Comparison of ENCODE assay signal across 24 mouse cellular contexts in the genomic region with DNA sequence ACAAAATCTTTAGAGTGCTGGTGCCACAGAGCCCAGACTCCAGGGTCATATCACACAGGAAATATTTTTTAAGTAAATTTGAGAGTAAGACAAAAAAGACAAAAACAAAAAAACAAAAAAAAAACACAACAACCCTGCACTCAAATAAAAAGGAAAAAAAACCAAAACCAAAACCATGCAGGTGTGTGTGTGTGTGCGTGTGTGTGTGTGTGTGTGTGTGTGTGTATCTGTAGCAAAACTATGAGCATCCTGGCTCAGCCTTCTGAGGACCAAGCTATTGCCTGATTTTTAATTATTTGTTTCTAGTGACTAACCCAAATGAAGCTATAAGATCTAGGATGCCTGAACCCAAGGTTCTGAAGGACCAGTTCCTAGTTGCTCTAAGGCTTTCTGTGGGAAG.
"Had no signal": no experiment of that assay in that cellular context is flagged by ENCODE, and none has a peak within 500 bp of the region (broad histone marks: within the 10 kb centered on the region; RNA-seq: fewer than 3 reads in every experiment).

No protein-coding gene starts in this region.

- H3K27ac ChIP-seq: gastrocnemius, adult 2 months; heart, embryonic 10.5 days; hindbrain, embryonic 10.5 days; hindbrain, embryonic 12.5 days; hindbrain, embryonic 14.5 days; layer of hippocampus, adult 2 months; left cerebral cortex, adult 2 months; limb, embryonic 10.5 days; limb, embryonic 12.5 days had no signal

- H3K4me2 ChIP-seq: heart, embryonic 12.5 days; hindbrain, embryonic 12.5 days; hindbrain, embryonic 14.5 days; limb, embryonic 12.5 days; liver, embryonic 11.5 days had no signal

- H3K4me3 ChIP-seq: gastrocnemius, adult 2 months; heart, embryonic 10.5 days; heart, embryonic 12.5 days; hindbrain, embryonic 10.5 days; hindbrain, embryonic 12.5 days; layer of hippocampus, adult 2 months; left cerebral cortex, adult 2 months; limb, embryonic 10.5 days; limb, embryonic 12.5 days had no signal

- DNase-seq: gastrocnemius, adult 2 months; gastrocnemius, postnatal 10 days; gastrocnemius, postnatal 25 days; heart, adult 18-20 months; heart, postnatal 10 days; heart, postnatal 4 days; kidney, adult 18-20 months; kidney, adult 8-10 months; kidney, postnatal 10 days; kidney, postnatal 25 days; kidney, postnatal 4 days; liver had no signal

- H3K9me3 ChIP-seq: heart, embryonic 10.5 days; heart, embryonic 12.5 days; hindbrain, embryonic 10.5 days; hindbrain, embryonic 12.5 days; limb, embryonic 10.5 days; limb, embryonic 12.5 days had no signal

- H3K27me3 ChIP-seq: heart, embryonic 12.5 days; hindbrain, embryonic 12.5 days; limb, embryonic 12.5 days had no signal

- H3K36me3 ChIP-seq: heart, embryonic 10.5 days; heart, embryonic 12.5 days; hindbrain, embryonic 10.5 days; hindbrain, embryonic 12.5 days; limb, embryonic 10.5 days; limb, embryonic 12.5 days had no signal

- ATAC-seq: hindbrain, embryonic 16.5 days; intestine, postnatal 0 days had no signal

- H3K9ac ChIP-seq: heart, embryonic 12.5 days; hindbrain, embryonic 12.5 days; hindbrain, embryonic 14.5 days; limb, embryonic 12.5 days had no signal

- H3K4me1 ChIP-seq: hindbrain, embryonic 10.5 days; hindbrain, embryonic 12.5 days; limb, embryonic 10.5 days; limb, embryonic 12.5 days had no signal
